Comparison of ENCODE assay signal across 8 mouse cellular contexts in the genomic region with DNA sequence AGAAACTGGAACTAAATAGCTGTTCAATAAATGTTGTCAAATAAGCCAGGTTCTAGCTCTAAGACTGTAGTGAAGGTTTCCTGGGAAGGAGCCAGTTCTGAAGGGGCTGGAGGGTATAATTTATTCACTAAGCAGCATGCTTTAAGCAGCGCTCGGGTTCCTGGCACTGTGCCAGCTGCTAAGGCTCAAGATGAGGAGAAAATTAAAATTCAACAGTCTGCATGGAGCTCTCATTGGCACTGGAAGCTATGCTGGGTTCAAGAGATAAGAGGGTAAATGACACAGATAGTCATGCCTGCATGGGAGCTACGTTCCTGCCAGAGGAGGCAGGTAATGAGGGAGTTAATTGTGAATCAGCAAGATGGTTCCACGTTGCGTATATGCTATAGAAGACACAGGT. TPM values are rescaled to one million over a fixed set of nuclear protein-coding genes. Genes with fewer than 3 reads are reported as not detected.
DNase-seq lines count a peak whose midpoint lies in the region.

No protein-coding gene starts in this region.

- peak; percentile 39 to 63 for DNase-seq in cerebellum, postnatal 25 days
- no peak for DNase-seq in cerebellum, adult 8-10 months
- peak; percentile 58 for DNase-seq in testis, postnatal 10 days (ENCODE audit: low spot score)
- DNase-seq in testis, postnatal 14 days (ENCODE audit: low spot score), result no peak
- peak; percentile 32 to 55 for DNase-seq in left cerebral cortex, adult 8-10 months (ENCODE audit: low spot score in 2 of 2)
- DNase-seq in spleen, adult 12 weeks (ENCODE audit: low spot score), result no peak
- no peak for DNase-seq in gastrocnemius, postnatal 25 days
- no peak for DNase-seq in urinary bladder, postnatal 10 days (ENCODE audit: low spot score)

RNA-seq across cellular contexts. Expression of a gene that starts 26.3 kb away (rescaled TPM):
- total RNA-seq in left cerebral cortex, adult 8-10 months (2022), result 10 to 100 TPM; 20.4 to 29.3 (median 23.5) TPM
- total RNA-seq in gastrocnemius, postnatal 25 days (2021), result not detected

Comparison
In these comparisons a context has a peak if more than half of its experiments do, and no peak if none do; other contexts are left out.
1. DNase-seq: peak in cerebellum, postnatal 25 days (2 of 2), testis, postnatal 10 days (single experiment) and left cerebral cortex, adult 8-10 months (2 of 2); none in cerebellum, adult 8-10 months (single experiment), testis, postnatal 14 days (single experiment), spleen, adult 12 weeks (single experiment), gastrocnemius, postnatal 25 days (single experiment) and urinary bladder, postnatal 10 days (single experiment).
2. RNA of a gene that starts 26.3 kb away (total RNA-seq): 20.4 to 29.3 TPM in left cerebral cortex, adult 8-10 months; not detected in gastrocnemius, postnatal 25 days; every median in the first group is over 10 times any median in the second.